Mouse (Mus musculus) forebrain, embryonic 12.5 days (tissue): ENCODE measurements around the gene Moxd1. TPM values are rescaled to one million over a fixed set of nuclear protein-coding genes. Genes with fewer than 3 reads are reported as not detected.

ENCODE experiments used
- ATAC-seq: fragments of 200-750 bp; cut with Nextera tagmentation; 2 replicates; pipeline ENCODE4 v1.8.0; 2017; ENCODE audit warnings: moderate TSS enrichment; ENCODE audit not compliant: low FRiP score
- H3K27ac ChIP-seq: fragments of 300-500 bp; sonication (generic); 2 replicates; pipeline ENCODE4 v1.5.1; 2016; ENCODE audit warnings: mild to moderate bottlenecking
- H3K27me3 ChIP-seq: fragments of 300-500 bp; sonication (generic); 2 replicates; pipeline ENCODE4 v1.6.1; 2016; ENCODE audit warnings: mild to moderate bottlenecking
- H3K36me3 ChIP-seq: fragments of 300-500 bp; sonication (generic); replicated peaks from 2 replicates; pipeline ENCODE4 v1.6.1; 2016; ENCODE audit warnings: mild to moderate bottlenecking
- H3K4me1 ChIP-seq: fragments of 300-500 bp; sonication (generic); 2 replicates; pipeline ENCODE4 v1.6.1; 2016
- H3K4me2 ChIP-seq: fragments of 300-500 bp; sonication (generic); 2 replicates; pipeline ENCODE4 v1.6.1; 2016; ENCODE audit warnings: mild to moderate bottlenecking, moderate library complexity
- H3K4me3 ChIP-seq: fragments of 300-500 bp; sonication (generic); replicated peaks from 2 replicates; pipeline ENCODE4 v1.5.1; 2016; ENCODE audit warnings: mild to moderate bottlenecking
- H3K9ac ChIP-seq: fragments of 300-500 bp; sonication (generic); 2 replicates; pipeline ENCODE4 v1.6.1; 2016; ENCODE audit warnings: mild to moderate bottlenecking
- H3K9me3 ChIP-seq: fragments of 300-500 bp; sonication (generic); 2 replicates; pipeline ENCODE4 v1.6.1; 2016
- WGBS: fragments of 180-500 bp; shearing (Covaris S2); methylation state at CpG from one replicate; pipeline ENCODE4 v1.1.7; 2016; 5-methylcytosine and 5-hydroxymethylcytosine counted together
- polyA plus RNA-seq: library from polyadenylated mRNA; unstranded; fragments of >200 nt; fragmentation: Nextera tagmentation; extraction: Ambion mirVana; gene quantifications from 2 replicates; pipeline ENCODE4 v1.2.1, GENCODE M21; 2016

Gene Moxd1
- 2.7 and 3.2 TPM in 2 replicates for polyA plus RNA-seq

GRCm38 (mm10) chr10:24223449-24224143 lies at the start of gene Moxd1:
TSS of gene Moxd1 (plus strand) at chr10:24223517.
- no peak within 1 kb of the TSS for H3K27ac ChIP-seq
- peak within 1 kb of the TSS; percentile 49 for H3K4me3 ChIP-seq
- peaks cover 39% of the 10 kb centered on the region for H3K27me3 ChIP-seq
- peak within 1 kb of the TSS; percentile 42 for H3K9ac ChIP-seq
- peaks cover 21% of the 10 kb centered on the region for H3K4me1 ChIP-seq
- H3K9me3 ChIP-seq, result no peaks in the 10 kb centered on the region
- peak; percentile 76 for ATAC-seq
- H3K36me3 ChIP-seq, result no peaks in the 10 kb centered on the region
- 2% methylated on average over 56 of the region's 56 CpGs for WGBS
- peak within 1 kb of the TSS; percentile 91 for H3K4me2 ChIP-seq

GRCm38 (mm10) chr10:24190392-24190791 lies 32.9 kb upstream of the Moxd1 start:
- Histone ChIP-seq H3K27ac (no peak overlapping the region), H3K9ac (no peak overlapping the region), H3K4me2 (no peak overlapping the region), H3K4me3 (no peak overlapping the region), H3K9me3 (no peaks in the 10 kb centered on the region), H3K36me3 (0 out of 2 replicates have a peak, but pooled peaks cover 10% of the 10 kb centered on the region), H3K27me3 (no peaks in the 10 kb centered on the region), H3K4me1 (no peaks in the 10 kb centered on the region)
- no peak for ATAC-seq
- 61% methylated on average over 7 of the region's 7 CpGs for WGBS

- H3K9me3 ChIP-seq, result no peaks in the 10 kb centered on the region
- WGBS, result 68% methylated on average over 1 of the region's 1 CpGs
- no peak overlapping the region for H3K4me3 ChIP-seq
- no peak overlapping the region for H3K4me2 ChIP-seq
- ATAC-seq, result no peak
- no peaks in the 10 kb centered on the region for H3K27me3 ChIP-seq
- 0 out of 2 replicates have a peak, but pooled peaks cover 4% of the 10 kb centered on the region for H3K36me3 ChIP-seq
- no peak overlapping the region for H3K9ac ChIP-seq
- H3K27ac ChIP-seq, result no peak overlapping the region
- H3K4me1 ChIP-seq, result no peaks in the 10 kb centered on the region
Observed at GRCm38 (mm10) chr10:24191977-24192376, 31.3 kb upstream of the Moxd1 start.

- peak; percentile 60; the same call in 1 of the 2 replicates for ATAC-seq
- Histone ChIP-seq H3K36me3 (no peaks in the 10 kb centered on the region), H3K4me2 (no peak overlapping the region), H3K4me1 (0 out of 2 replicates have a peak, but pooled peaks cover 6% of the 10 kb centered on the region), H3K9me3 (no peaks in the 10 kb centered on the region), H3K9ac (no peak overlapping the region), H3K27ac (no peak overlapping the region), H3K4me3 (no peak overlapping the region), H3K27me3 (peaks cover 11% of the 10 kb centered on the region; the same call in 1 of the 2 replicates)
- WGBS, result 48% methylated on average over 12 of the region's 12 CpGs
Observed at GRCm38 (mm10) chr10:24199303-24199702, 24.0 kb upstream of the Moxd1 start.

- no peak overlapping the region for H3K4me2 ChIP-seq
- ATAC-seq, result 0 out of 2 replicates have a peak, but pooled peaks have one; percentile 36
- H3K9me3 ChIP-seq, result no peaks in the 10 kb centered on the region
- 0 out of 2 replicates have a peak, but pooled peaks cover 6% of the 10 kb centered on the region for H3K4me1 ChIP-seq
- H3K36me3 ChIP-seq, result no peaks in the 10 kb centered on the region
- WGBS, result 69% methylated on average over 3 of the region's 3 CpGs
- no peak overlapping the region for H3K4me3 ChIP-seq
- H3K27me3 ChIP-seq, result peaks cover 11% of the 10 kb centered on the region; the same call in 1 of the 2 replicates
- H3K27ac ChIP-seq, result no peak overlapping the region
- H3K9ac ChIP-seq, result no peak overlapping the region
Observed at GRCm38 (mm10) chr10:24200099-24200498, 23.2 kb upstream of the Moxd1 start.

- no peak overlapping the region for H3K27ac ChIP-seq
- H3K9ac ChIP-seq, result no peak overlapping the region
- no peaks in the 10 kb centered on the region for H3K9me3 ChIP-seq
- WGBS, result 86% methylated on average over 6 of the region's 6 CpGs
- no peak overlapping the region for H3K4me3 ChIP-seq
- H3K4me2 ChIP-seq, result no peak overlapping the region
- ATAC-seq, result no peak
- peaks cover 13% of the 10 kb centered on the region; the same call in 1 of the 2 replicates for H3K27me3 ChIP-seq
- no peaks in the 10 kb centered on the region; the same call in 1 of the 2 replicates for H3K4me1 ChIP-seq
- H3K36me3 ChIP-seq, result no peaks in the 10 kb centered on the region
Observed at GRCm38 (mm10) chr10:24210075-24210474, 13.2 kb upstream of the Moxd1 start.

GRCm38 (mm10) chr10:24213297-24213696 lies 10.0 kb upstream of the Moxd1 start:
- Histone ChIP-seq H3K4me2 (no peak overlapping the region), H3K9me3 (no peaks in the 10 kb centered on the region), H3K27me3 (peaks cover 12% of the 10 kb centered on the region; the same call in 1 of the 2 replicates), H3K4me1 (no peaks in the 10 kb centered on the region; the same call in 1 of the 2 replicates), H3K4me3 (no peak overlapping the region), H3K36me3 (no peaks in the 10 kb centered on the region), H3K27ac (no peak overlapping the region), H3K9ac (no peak overlapping the region)
- no peak for ATAC-seq
- WGBS, result 71% methylated on average over 5 of the region's 5 CpGs

- Histone ChIP-seq H3K4me1 (no peaks in the 10 kb centered on the region; the same call in 1 of the 2 replicates), H3K27me3 (peaks cover 12% of the 10 kb centered on the region), H3K4me2 (no peak overlapping the region), H3K36me3 (no peaks in the 10 kb centered on the region), H3K4me3 (no peak overlapping the region), H3K9ac (no peak overlapping the region), H3K9me3 (no peaks in the 10 kb centered on the region), H3K27ac (no peak overlapping the region)
- WGBS, result 73% methylated on average over 6 of the region's 6 CpGs
- no peak for ATAC-seq
Observed at GRCm38 (mm10) chr10:24217558-24218268, 5.6 kb upstream of the Moxd1 start.

- H3K27ac ChIP-seq, result no peak overlapping the region
- no peak overlapping the region for H3K4me3 ChIP-seq
- peaks cover 12% of the 10 kb centered on the region for H3K4me1 ChIP-seq
- ATAC-seq, result no peak
- no peaks in the 10 kb centered on the region for H3K9me3 ChIP-seq
- WGBS, result 87% methylated on average over 5 of the region's 5 CpGs
- no peak overlapping the region for H3K4me2 ChIP-seq
- no peak overlapping the region for H3K9ac ChIP-seq
- H3K27me3 ChIP-seq, result peaks cover 39% of the 10 kb centered on the region
- H3K36me3 ChIP-seq, result no peaks in the 10 kb centered on the region
Observed at GRCm38 (mm10) chr10:24220931-24221330, 2.4 kb upstream of the Moxd1 start.

GRCm38 (mm10) chr10:24222911-24223310 lies 406 bp upstream of the Moxd1 start:
- Histone ChIP-seq H3K27me3 (peaks cover 39% of the 10 kb centered on the region), H3K36me3 (no peaks in the 10 kb centered on the region), H3K4me2 (peak overlapping the region; percentile 91), H3K27ac (no peak overlapping the region), H3K9ac (no peak overlapping the region), H3K9me3 (no peaks in the 10 kb centered on the region), H3K4me3 (peak overlapping the region; percentile 49), H3K4me1 (peaks cover 14% of the 10 kb centered on the region)
- 11% methylated on average over 6 of the region's 6 CpGs for WGBS
- ATAC-seq, result 0 out of 2 replicates have a peak, but pooled peaks have one; percentile 9

GRCm38 (mm10) chr10:24224591-24224990 lies 1.3 kb downstream of the Moxd1 start:
- Histone ChIP-seq H3K27me3 (peaks cover 39% of the 10 kb centered on the region), H3K4me3 (no peak overlapping the region), H3K4me1 (peaks cover 25% of the 10 kb centered on the region), H3K36me3 (no peaks in the 10 kb centered on the region), H3K4me2 (no peak overlapping the region), H3K9me3 (no peaks in the 10 kb centered on the region), H3K9ac (no peak overlapping the region), H3K27ac (no peak overlapping the region)
- 26% methylated on average over 8 of the region's 8 CpGs for WGBS
- no peak for ATAC-seq

GRCm38 (mm10) chr10:24228318-24229183 lies 5.2 kb downstream of the Moxd1 start:
- H3K36me3 ChIP-seq, result no peaks in the 10 kb centered on the region
- no peak overlapping the region for H3K4me3 ChIP-seq
- H3K4me2 ChIP-seq, result no peak overlapping the region
- H3K9ac ChIP-seq, result no peak overlapping the region
- peaks cover 18% of the 10 kb centered on the region for H3K27me3 ChIP-seq
- no peaks in the 10 kb centered on the region for H3K9me3 ChIP-seq
- H3K4me1 ChIP-seq, result peaks cover 18% of the 10 kb centered on the region
- 34% methylated on average over 12 of the region's 12 CpGs for WGBS
- no peak overlapping the region for H3K27ac ChIP-seq
- no peak for ATAC-seq
